Mouse (Mus musculus) limb, embryonic 12.5 days (tissue): ENCODE results near the gene Ranbp1. TPM values are rescaled to one million over a fixed set of nuclear protein-coding genes. Genes with fewer than 3 reads are reported as not detected.

ENCODE experiments used
- ATAC-seq: fragments of 200-750 bp; cut with Nextera tagmentation; 2 replicates; pipeline ENCODE4 v1.8.0; 2017; ENCODE audit warnings: low read depth, moderate TSS enrichment; ENCODE audit not compliant: insufficient number of reproducible peaks, insufficient read depth, low FRiP score, low TSS enrichment
- H3K27ac ChIP-seq: fragments of 300-500 bp; sonication (generic); 2 replicates; pipeline ENCODE4 v1.5.1; 2016; ENCODE audit warnings: mild to moderate bottlenecking, moderate library complexity
- H3K27me3 ChIP-seq: fragments of 300-500 bp; sonication (generic); 2 replicates; pipeline ENCODE4 v1.6.1; 2016; ENCODE audit warnings: mild to moderate bottlenecking, moderate library complexity
- H3K36me3 ChIP-seq: fragments of 300-500 bp; sonication (generic); 2 replicates; pipeline ENCODE4 v1.6.1; 2016; ENCODE audit warnings: mild to moderate bottlenecking, moderate library complexity
- H3K4me1 ChIP-seq: fragments of 300-500 bp; sonication (generic); replicated peaks from 2 replicates; pipeline ENCODE4 v1.6.1; 2016
- H3K4me2 ChIP-seq: fragments of 300-500 bp; sonication (generic); 2 replicates; pipeline ENCODE4 v1.6.1; 2016; ENCODE audit warnings: mild to moderate bottlenecking, moderate library complexity
- H3K4me3 ChIP-seq: fragments of 300-500 bp; sonication (generic); replicated peaks from 2 replicates; pipeline ENCODE4 v1.5.1; 2016; ENCODE audit warnings: mild to moderate bottlenecking
- H3K9ac ChIP-seq: fragments of 300-500 bp; sonication (generic); replicated peaks from 2 replicates; pipeline ENCODE4 v1.6.1; 2016; ENCODE audit warnings: mild to moderate bottlenecking, moderate library complexity
- H3K9me3 ChIP-seq: fragments of 300-500 bp; sonication (generic); 2 replicates; pipeline ENCODE4 v1.6.1; 2016; ENCODE audit warnings: mild to moderate bottlenecking, moderate library complexity
- WGBS: fragments of 180-500 bp; shearing (Covaris S2); methylation state at CpG from one replicate; pipeline ENCODE4 v1.1.7; 2016; 5-methylcytosine and 5-hydroxymethylcytosine counted together
- polyA plus RNA-seq: library from polyadenylated mRNA; unstranded; fragments of >200 nt; fragmentation: Nextera tagmentation; extraction: Ambion mirVana; gene quantifications from 2 replicates; pipeline ENCODE4 v1.2.1, GENCODE M21; 2016

Ranbp1 gene
- polyA plus RNA-seq, 1 experiment from 2014 or later = 976 TPM

GRCm38 (mm10) chr16:18233451-18233850 is 15.1 kb downstream of the Ranbp1 start:
- H3K9ac ChIP-seq = 0 out of 2 replicates have a peak overlapping the region, but pooled peaks have one; percentile 85
- peaks cover 37% of the 10 kb centered on the region for H3K4me1 ChIP-seq
- no peak for ATAC-seq

GRCm38 (mm10) chr16:18231451-18231850 is 17.1 kb downstream of the Ranbp1 start:
- no peak overlapping the region for H3K9ac ChIP-seq
- no peaks in the 10 kb centered on the region for H3K9me3 ChIP-seq
- no peak for ATAC-seq
- H3K4me3 ChIP-seq = no peak overlapping the region
- no peaks in the 10 kb centered on the region for H3K27me3 ChIP-seq
- H3K36me3 ChIP-seq = peaks cover 32% of the 10 kb centered on the region
- H3K27ac ChIP-seq = no peak overlapping the region
- 62% methylated on average over 4 of the region's 4 CpGs for WGBS
- peaks cover 36% of the 10 kb centered on the region for H3K4me1 ChIP-seq
- H3K4me2 ChIP-seq = no peak overlapping the region

More at GRCm38 (mm10) chr16:18233451-18233850, 15.1 kb downstream of the Ranbp1 start:
- peaks cover 25% of the 10 kb centered on the region for H3K36me3 ChIP-seq
- H3K9me3 ChIP-seq = no peaks in the 10 kb centered on the region
- H3K27ac ChIP-seq = no peak overlapping the region
- 30% methylated on average over 1 of the region's 1 CpGs for WGBS
- no peaks in the 10 kb centered on the region for H3K27me3 ChIP-seq
- H3K4me3 ChIP-seq = 0 out of 2 replicates have a peak overlapping the region, but pooled peaks have one; percentile 83
- peak overlapping the region; percentile 93 for H3K4me2 ChIP-seq

- H3K4me1 ChIP-seq = peaks cover 32% of the 10 kb centered on the region
- no peak for ATAC-seq
- H3K9me3 ChIP-seq = no peaks in the 10 kb centered on the region
- H3K27me3 ChIP-seq = no peaks in the 10 kb centered on the region
- no peak overlapping the region for H3K27ac ChIP-seq
- H3K4me3 ChIP-seq = no peak overlapping the region
- H3K4me2 ChIP-seq = no peak overlapping the region
- peaks cover 36% of the 10 kb centered on the region for H3K36me3 ChIP-seq
- no peak overlapping the region for H3K9ac ChIP-seq
- 83% methylated on average over 3 of the region's 3 CpGs for WGBS
Observed at GRCm38 (mm10) chr16:18231047-18231446, 17.5 kb downstream of the Ranbp1 start.

DNA sequence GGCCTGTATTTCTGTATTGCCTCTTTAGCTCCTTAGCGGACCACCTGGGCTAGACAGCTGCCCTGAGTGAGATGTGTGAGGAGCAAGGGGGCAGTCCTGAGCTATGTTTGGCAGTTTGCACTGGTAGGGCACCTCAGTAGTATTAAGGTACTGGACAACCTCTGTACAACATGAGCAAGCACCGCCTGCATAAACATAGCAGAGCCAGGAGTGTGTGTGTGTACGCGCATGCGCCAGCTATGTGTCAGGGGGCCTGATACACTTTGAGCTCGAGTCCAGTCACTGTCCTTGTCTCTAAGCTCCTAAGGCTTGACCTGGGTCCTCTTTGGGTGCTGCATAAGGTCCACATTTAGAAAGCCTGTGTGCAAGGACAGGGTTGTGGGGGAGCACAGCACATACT is 17.9 kb downstream of the Ranbp1 start:
- Histone ChIP-seq H3K9ac (no peak overlapping the region), H3K4me1 (peaks cover 28% of the 10 kb centered on the region), H3K36me3 (peaks cover 41% of the 10 kb centered on the region), H3K9me3 (no peaks in the 10 kb centered on the region), H3K4me3 (no peak overlapping the region), H3K27me3 (no peaks in the 10 kb centered on the region), H3K27ac (no peak overlapping the region), H3K4me2 (no peak overlapping the region)
- ATAC-seq = no peak
- WGBS = 91% methylated on average over 6 of the region's 6 CpGs

DNA sequence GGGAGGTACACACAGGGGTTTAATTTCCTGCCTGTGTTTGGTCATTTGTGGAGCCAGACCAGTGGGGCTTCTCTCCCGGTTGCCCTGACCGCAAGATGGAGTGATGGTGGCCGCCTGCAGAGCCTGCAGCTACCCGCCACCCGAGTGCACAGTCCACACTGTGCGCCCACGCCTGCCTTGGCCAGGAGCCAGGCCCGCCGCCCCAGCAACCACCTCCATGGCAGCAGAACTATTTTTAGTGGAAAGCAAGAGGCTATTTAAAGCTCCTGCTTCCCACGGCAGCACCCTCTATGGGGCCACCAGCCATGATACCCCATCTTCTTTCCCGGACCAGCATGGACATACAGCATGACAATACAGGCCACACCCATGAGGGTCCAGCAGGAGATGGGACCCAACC is 18.9 kb downstream of the Ranbp1 start:
- Histone ChIP-seq H3K27me3 (no peaks in the 10 kb centered on the region), H3K9me3 (no peaks in the 10 kb centered on the region), H3K4me2 (peak overlapping the region; percentile 2; the same call in 1 of the 2 replicates), H3K36me3 (peaks cover 51% of the 10 kb centered on the region), H3K9ac (peak overlapping the region; percentile 19; the same call in 1 of the 2 replicates), H3K4me1 (peaks cover 27% of the 10 kb centered on the region), H3K27ac (peak overlapping the region; percentile 50), H3K4me3 (no peak overlapping the region)
- WGBS = 82% methylated on average over 11 of the region's 11 CpGs
- no peak for ATAC-seq

DNA sequence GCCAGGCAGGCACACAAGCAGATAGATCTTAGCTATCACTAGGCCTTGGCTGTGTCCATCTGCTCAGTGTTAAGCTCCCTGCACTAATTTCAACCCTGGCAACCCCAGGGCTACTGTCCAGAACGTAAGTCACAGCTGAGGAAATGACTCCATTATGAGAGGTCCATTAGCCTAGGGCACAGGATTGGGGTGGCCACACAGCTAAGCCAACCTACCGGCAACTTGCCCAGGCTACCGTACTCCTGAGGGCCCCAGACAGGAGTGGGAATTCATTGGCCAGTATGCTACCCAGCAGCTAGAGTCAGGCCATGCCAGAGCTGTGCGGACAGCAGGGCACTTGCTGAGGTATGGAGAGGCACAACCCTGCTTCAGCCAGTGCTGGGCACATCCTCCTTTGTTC is 19.7 kb downstream of the Ranbp1 start:
- Histone ChIP-seq H3K9me3 (no peaks in the 10 kb centered on the region), H3K4me3 (no peak overlapping the region), H3K4me1 (peaks cover 21% of the 10 kb centered on the region), H3K4me2 (no peak overlapping the region), H3K36me3 (peaks cover 58% of the 10 kb centered on the region), H3K27me3 (no peaks in the 10 kb centered on the region), H3K9ac (no peak overlapping the region), H3K27ac (no peak overlapping the region)
- WGBS = 93% methylated on average over 4 of the region's 4 CpGs
- ATAC-seq = no peak

- no peaks in the 10 kb centered on the region for H3K27me3 ChIP-seq
- no peak overlapping the region for H3K9ac ChIP-seq
- peaks cover 13% of the 10 kb centered on the region for H3K4me1 ChIP-seq
- no peak for ATAC-seq
- 93% methylated on average over 20 of the region's 20 CpGs for WGBS
- H3K27ac ChIP-seq = no peak overlapping the region
- no peak overlapping the region for H3K4me3 ChIP-seq
- H3K9me3 ChIP-seq = no peaks in the 10 kb centered on the region
- no peak overlapping the region for H3K4me2 ChIP-seq
- peaks cover 67% of the 10 kb centered on the region for H3K36me3 ChIP-seq
Observed at GRCm38 (mm10) chr16:18227897-18228422, 20.6 kb downstream of the Ranbp1 start.

DNA sequence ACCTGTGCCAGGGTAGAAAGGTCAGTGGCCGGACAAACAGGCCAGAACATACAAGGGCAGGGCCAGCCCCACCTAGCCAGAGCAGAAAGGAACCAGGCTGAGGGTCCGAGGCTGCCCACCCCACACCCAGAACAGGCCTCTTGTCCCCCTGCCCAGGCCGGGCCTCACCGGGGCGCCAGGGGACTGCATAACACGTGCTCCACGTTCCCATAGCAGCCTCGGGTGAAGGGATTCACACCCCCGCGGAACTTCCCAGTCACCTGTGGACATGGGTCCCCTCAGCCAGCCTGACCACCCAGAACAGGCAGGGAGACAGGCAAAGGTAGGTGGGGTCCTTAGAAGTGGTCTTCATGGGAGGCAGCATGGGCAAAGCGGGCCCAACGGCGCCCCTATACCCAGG is 21.3 kb downstream of the Ranbp1 start:
- H3K36me3 ChIP-seq = peaks cover 75% of the 10 kb centered on the region
- no peak overlapping the region for H3K9ac ChIP-seq
- H3K9me3 ChIP-seq = no peaks in the 10 kb centered on the region
- ATAC-seq = no peak
- H3K27me3 ChIP-seq = no peaks in the 10 kb centered on the region
- H3K4me3 ChIP-seq = no peak overlapping the region
- no peak overlapping the region for H3K27ac ChIP-seq
- peaks cover 13% of the 10 kb centered on the region for H3K4me1 ChIP-seq
- H3K4me2 ChIP-seq = no peak overlapping the region
- 91% methylated on average over 13 of the region's 13 CpGs for WGBS

DNA sequence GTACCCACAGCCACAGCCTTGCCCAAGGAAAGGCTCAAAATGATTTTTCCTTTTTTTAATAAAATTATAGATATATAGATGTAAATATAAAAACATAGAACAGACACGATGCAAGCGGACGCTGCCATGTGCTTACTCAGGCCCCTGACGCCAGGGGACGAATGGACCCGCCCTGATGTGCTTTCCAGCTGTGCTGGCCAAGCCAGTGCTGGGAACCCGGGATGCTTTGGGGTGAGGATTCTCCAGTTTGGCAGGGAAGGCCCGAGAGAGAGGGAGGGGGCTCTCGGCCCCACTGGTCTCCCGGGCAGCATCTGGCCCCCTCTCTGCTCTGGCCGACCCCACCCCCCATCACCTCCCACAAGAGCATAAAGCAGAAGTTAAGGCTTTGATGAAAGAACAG is 26.3 kb downstream of the Ranbp1 start:
- peaks cover 64% of the 10 kb centered on the region for H3K36me3 ChIP-seq
- H3K9ac ChIP-seq = no peak overlapping the region
- H3K4me1 ChIP-seq = peaks cover 30% of the 10 kb centered on the region
- H3K9me3 ChIP-seq = no peaks in the 10 kb centered on the region
- no peak overlapping the region for H3K27ac ChIP-seq
- no peak overlapping the region for H3K4me2 ChIP-seq
- H3K4me3 ChIP-seq = no peak overlapping the region
- ATAC-seq = no peak
- 83% methylated on average over 11 of the region's 11 CpGs for WGBS
- H3K27me3 ChIP-seq = no peaks in the 10 kb centered on the region

- 77% methylated on average over 11 of the region's 11 CpGs for WGBS
- peak overlapping the region; percentile 81; the same call in 1 of the 2 replicates for H3K27ac ChIP-seq
Observed at GRCm38 (mm10) chr16:18221543-18221898, 27.0 kb downstream of the Ranbp1 start.

GRCm38 (mm10) chr16:18220856-18221542 is 27.5 kb downstream of the Ranbp1 start:
- 91% methylated on average over 6 of the region's 6 CpGs for WGBS

More at GRCm38 (mm10) chr16:18221543-18221898, 27.0 kb downstream of the Ranbp1 start:
- peaks cover 57% of the 10 kb centered on the region for H3K36me3 ChIP-seq
- peaks cover 30% of the 10 kb centered on the region for H3K4me1 ChIP-seq
- H3K9me3 ChIP-seq = no peaks in the 10 kb centered on the region
- H3K4me2 ChIP-seq = no peak overlapping the region
- H3K4me3 ChIP-seq = no peak overlapping the region
- ATAC-seq = no peak
- no peak overlapping the region for H3K9ac ChIP-seq
- H3K27me3 ChIP-seq = no peaks in the 10 kb centered on the region

More at GRCm38 (mm10) chr16:18220856-18221542, 27.5 kb downstream of the Ranbp1 start:
- Histone ChIP-seq H3K27me3 (no peaks in the 10 kb centered on the region), H3K36me3 (peaks cover 52% of the 10 kb centered on the region), H3K4me1 (peaks cover 30% of the 10 kb centered on the region), H3K9me3 (no peaks in the 10 kb centered on the region), H3K27ac (peak overlapping the region; percentile 81), H3K4me3 (no peak overlapping the region), H3K4me2 (no peak overlapping the region), H3K9ac (no peak overlapping the region)
- ATAC-seq = 0 out of 2 replicates have a peak, but pooled peaks have one; percentile 4
